Mouse (Mus musculus) hindbrain, embryonic 13.5 days (tissue): Measurements from ENCODE around the gene Scn4a. TPM values are rescaled to one million over a fixed set of nuclear protein-coding genes. Genes with fewer than 3 reads are reported as not detected.

Source experiments
- ATAC-seq: fragments of 200-750 bp; cut with Nextera tagmentation; 2 replicates; pipeline ENCODE4 v1.8.0; 2017; ENCODE audit warnings: moderate TSS enrichment; ENCODE audit not compliant: low FRiP score
- H3K27ac ChIP-seq: fragments of 300-500 bp; sonication (generic); 2 replicates; pipeline ENCODE4 v1.5.1; 2015; ENCODE audit warnings: inconsistent platforms, mild to moderate bottlenecking, moderate library complexity
- H3K27me3 ChIP-seq: fragments of 300-500 bp; sonication (generic); 2 replicates; pipeline ENCODE4 v1.6.1; 2015; ENCODE audit warnings: mild to moderate bottlenecking, inconsistent platforms
- H3K36me3 ChIP-seq: fragments of 300-500 bp; sonication (generic); 2 replicates; pipeline ENCODE4 v1.6.1; 2015; ENCODE audit warnings: mild to moderate bottlenecking, inconsistent platforms
- H3K4me1 ChIP-seq: fragments of 300-500 bp; sonication (generic); replicated peaks from 2 replicates; pipeline ENCODE4 v1.6.1; 2015; ENCODE audit warnings: inconsistent platforms
- H3K4me2 ChIP-seq: fragments of 300-500 bp; sonication (generic); 2 replicates; pipeline ENCODE4 v1.6.1; 2015; ENCODE audit warnings: inconsistent platforms, mild to moderate bottlenecking, moderate library complexity
- H3K4me3 ChIP-seq: fragments of 300-500 bp; sonication (generic); 2 replicates; pipeline ENCODE4 v1.5.1; 2015; ENCODE audit warnings: mild to moderate bottlenecking, inconsistent platforms
- H3K9ac ChIP-seq: fragments of 300-500 bp; sonication (generic); 2 replicates; pipeline ENCODE4 v1.6.1; 2015; ENCODE audit warnings: mild to moderate bottlenecking, inconsistent platforms
- H3K9me3 ChIP-seq: fragments of 300-500 bp; sonication (generic); 2 replicates; pipeline ENCODE4 v1.6.1; 2016; ENCODE audit warnings: inconsistent platforms
- WGBS: fragments of 180-500 bp; shearing (Covaris S2); methylation state at CpG from one replicate; pipeline ENCODE4 v1.1.7; 2015; 5-methylcytosine and 5-hydroxymethylcytosine counted together
- polyA plus RNA-seq: library from polyadenylated mRNA; unstranded; fragments of >200 nt; fragmentation: Nextera tagmentation; extraction: Ambion mirVana; gene quantifications from 2 replicates; pipeline ENCODE4 v1.2.1, GENCODE M21; 2015

Scn4a gene
- polyA plus RNA-seq, 1 experiment from 2014 or later = 0.03 TPM

- Histone ChIP-seq H3K9ac (peak within 1 kb of the TSS; percentile 49; the same call in 1 of the 2 replicates), H3K4me3 (peak within 1 kb of the TSS; percentile 24), H3K4me1 (peaks cover 23% of the 10 kb centered on the region), H3K27me3 (no peaks in the 10 kb centered on the region), H3K9me3 (no peaks in the 10 kb centered on the region), H3K27ac (no peak within 1 kb of the TSS), H3K36me3 (no peaks in the 10 kb centered on the region), H3K4me2 (peak within 1 kb of the TSS; percentile 48)
- WGBS = 9% methylated on average over 25 of the region's 25 CpGs
- peak; percentile 62 for ATAC-seq
Measured at GRCm38 (mm10) chr11:106276454-106276853, 76.6 kb downstream of the Scn4a start, which contains the start of gene Tcam1. Tcam1 (plus strand) TSS chr11:106276672.

- no peak overlapping the region for H3K4me2 ChIP-seq
- H3K27ac ChIP-seq = no peak overlapping the region
- no peaks in the 10 kb centered on the region for H3K9me3 ChIP-seq
- peaks cover 38% of the 10 kb centered on the region for H3K4me1 ChIP-seq
- no peak overlapping the region for H3K4me3 ChIP-seq
- H3K27me3 ChIP-seq = no peaks in the 10 kb centered on the region
- WGBS = 88% methylated on average over 7 of the region's 7 CpGs
- H3K9ac ChIP-seq = no peak overlapping the region
- H3K36me3 ChIP-seq = no peaks in the 10 kb centered on the region
- ATAC-seq = no peak
Measured at GRCm38 (mm10) chr11:106274971-106275411, 78.1 kb downstream of the Scn4a start.

GRCm38 (mm10) chr11:106274374-106274773 is 78.7 kb downstream of the Scn4a start:
- no peak overlapping the region for H3K9ac ChIP-seq
- no peak overlapping the region for H3K4me2 ChIP-seq
- WGBS = 81% methylated on average over 1 of the region's 1 CpGs
- H3K27ac ChIP-seq = no peak overlapping the region
- ATAC-seq = no peak
- peaks cover 41% of the 10 kb centered on the region for H3K4me1 ChIP-seq
- no peaks in the 10 kb centered on the region for H3K9me3 ChIP-seq
- H3K4me3 ChIP-seq = no peak overlapping the region
- no peaks in the 10 kb centered on the region for H3K27me3 ChIP-seq
- H3K36me3 ChIP-seq = no peaks in the 10 kb centered on the region

DNA sequence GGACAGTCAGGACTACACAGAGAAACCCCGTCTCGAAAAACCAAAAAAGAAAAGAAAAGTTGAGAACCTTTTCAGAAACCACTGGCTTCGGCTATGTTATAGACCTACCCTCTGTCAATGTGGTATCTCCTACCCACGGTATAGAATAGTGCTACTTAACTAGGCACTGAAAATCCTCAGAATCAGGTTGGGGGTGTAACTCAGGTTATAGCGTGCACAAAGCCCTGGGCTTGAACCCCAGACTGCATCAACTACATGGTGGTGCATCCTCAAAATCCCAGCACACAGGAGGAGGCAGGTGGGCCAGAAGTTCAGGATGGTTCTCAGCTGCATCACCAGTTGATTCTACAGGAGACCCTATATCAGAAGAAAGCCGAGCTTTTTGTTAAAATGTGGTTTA is 79.3 kb downstream of the Scn4a start:
- no peaks in the 10 kb centered on the region for H3K36me3 ChIP-seq
- peak overlapping the region; percentile 98; the same call in 1 of the 2 replicates for H3K4me3 ChIP-seq
- ATAC-seq = no peak
- H3K9me3 ChIP-seq = no peaks in the 10 kb centered on the region
- H3K27ac ChIP-seq = no peak overlapping the region
- H3K9ac ChIP-seq = no peak overlapping the region
- 94% methylated on average over 6 of the region's 6 CpGs for WGBS
- peak overlapping the region; percentile 83; the same call in 1 of the 2 replicates for H3K4me2 ChIP-seq
- H3K27me3 ChIP-seq = no peaks in the 10 kb centered on the region
- peaks cover 46% of the 10 kb centered on the region for H3K4me1 ChIP-seq

DNA sequence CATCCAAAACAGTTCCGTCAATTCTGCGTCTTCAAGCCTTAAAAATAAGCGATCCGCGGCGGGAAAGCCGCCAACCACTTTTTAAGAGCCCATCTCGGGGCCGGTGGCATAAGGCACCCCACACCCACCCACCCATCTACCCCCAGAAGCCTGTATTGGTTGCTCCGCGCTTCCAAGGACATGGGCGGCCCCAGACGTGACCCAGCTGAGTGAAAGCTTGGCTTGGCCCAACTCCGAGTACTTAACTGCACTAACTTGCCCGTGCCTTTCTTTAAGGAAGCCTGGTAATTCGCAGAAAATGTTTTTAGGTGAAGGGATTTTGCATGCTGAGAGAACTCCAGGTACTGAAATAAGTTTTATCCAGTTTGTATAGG is 79.8 kb downstream of the Scn4a start:
- Histone ChIP-seq H3K9me3 (no peaks in the 10 kb centered on the region), H3K4me3 (peak overlapping the region; percentile 98), H3K9ac (peak overlapping the region; percentile 97), H3K36me3 (no peaks in the 10 kb centered on the region), H3K4me1 (peaks cover 52% of the 10 kb centered on the region), H3K27ac (peak overlapping the region; percentile 93), H3K4me2 (peak overlapping the region; percentile 83), H3K27me3 (no peaks in the 10 kb centered on the region)
- 17% methylated on average over 16 of the region's 16 CpGs for WGBS
- peak; percentile 33 for ATAC-seq

DNA sequence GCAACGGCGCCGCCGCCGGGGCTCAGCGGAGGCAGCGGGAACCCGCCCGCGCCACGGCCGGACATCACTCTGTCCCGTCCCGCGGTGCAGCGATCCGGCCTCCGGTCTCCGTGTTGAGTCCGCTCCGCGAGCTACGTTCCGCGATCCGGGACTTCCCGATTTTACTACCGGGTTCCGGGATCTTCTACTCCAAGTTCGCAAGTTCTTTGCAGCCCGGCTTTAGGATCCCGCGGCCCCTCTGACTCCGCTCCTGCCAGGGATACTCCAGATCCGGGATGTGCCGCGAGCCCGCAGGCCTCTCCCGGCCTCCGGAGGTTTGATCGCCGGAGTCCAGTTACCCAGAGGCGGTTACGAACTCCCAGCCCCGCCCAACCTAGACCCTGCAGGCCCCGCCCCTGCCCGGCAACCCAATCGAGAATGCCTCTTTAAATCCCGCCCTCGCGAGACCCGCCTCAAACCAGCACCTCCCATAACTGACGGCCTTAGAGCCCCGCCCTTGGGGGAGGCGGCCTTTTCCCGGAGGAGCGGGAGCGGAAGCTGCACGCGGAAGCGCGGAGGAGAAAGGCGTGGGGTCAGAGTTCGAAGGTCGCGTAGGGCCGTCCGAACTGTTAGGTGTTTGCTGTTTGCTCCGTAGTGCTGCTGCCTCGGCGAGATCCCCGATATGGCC is 80.3 kb downstream of the Scn4a start, which contains the start of gene Smarcd2:
Gene Smarcd2, minus strand, starts transcription at position 329 of the 667 bp plus-strand sequence.
- Histone ChIP-seq H3K36me3 (no peaks in the 10 kb centered on the region), H3K9me3 (no peaks in the 10 kb centered on the region), H3K27ac (peak within 1 kb of the TSS; percentile 93), H3K27me3 (no peaks in the 10 kb centered on the region), H3K9ac (peak within 1 kb of the TSS; percentile 97), H3K4me2 (peak within 1 kb of the TSS; percentile 83), H3K4me3 (peak within 1 kb of the TSS; percentile 98), H3K4me1 (peaks cover 57% of the 10 kb centered on the region)
- peak; percentile 93 for ATAC-seq
- under 1% methylated on average over 71 of the region's 72 CpGs for WGBS

GRCm38 (mm10) chr11:106271794-106272643 is 81.1 kb downstream of the Scn4a start:
- Histone ChIP-seq H3K4me1 (peaks cover 64% of the 10 kb centered on the region), H3K9me3 (no peaks in the 10 kb centered on the region), H3K27me3 (no peaks in the 10 kb centered on the region), H3K27ac (peak overlapping the region; percentile 93), H3K4me3 (peak overlapping the region; percentile 98), H3K4me2 (peak overlapping the region; percentile 83), H3K36me3 (peaks cover 4% of the 10 kb centered on the region), H3K9ac (peak overlapping the region; percentile 97)
- peak; percentile 39 for ATAC-seq
- 3% methylated on average over 28 of the region's 41 CpGs for WGBS

DNA sequence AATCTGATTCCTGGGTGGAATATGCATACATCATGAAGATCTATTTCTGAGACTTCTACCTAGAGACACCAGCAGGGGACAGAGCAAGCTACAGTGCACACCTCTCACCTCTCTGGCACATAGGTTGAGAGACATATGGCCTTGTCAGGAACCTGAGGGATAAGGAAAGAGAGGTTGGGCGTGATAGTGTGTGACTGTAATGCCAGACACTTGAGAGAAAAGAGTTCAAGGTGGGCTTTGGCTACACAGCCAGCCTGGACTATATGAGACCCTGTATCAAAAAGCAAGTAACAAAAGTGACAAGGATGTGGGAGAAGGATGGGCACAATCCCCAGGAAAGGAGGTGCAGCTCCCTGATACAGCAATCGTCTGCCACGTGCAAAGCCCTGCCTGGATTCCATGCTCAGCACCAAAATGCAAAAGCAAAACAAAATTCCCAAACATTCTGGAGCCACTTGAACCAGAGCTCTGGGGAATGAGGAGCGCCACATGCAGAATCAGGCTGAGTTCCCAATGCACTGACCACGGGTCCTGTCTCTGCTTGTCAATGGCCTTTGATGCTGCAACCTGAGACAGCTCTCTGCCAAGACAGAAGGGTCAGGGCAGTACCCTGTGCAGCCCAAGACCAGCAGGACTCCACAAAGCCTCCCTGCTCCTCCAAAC is 81.8 kb downstream of the Scn4a start:
- peaks cover 11% of the 10 kb centered on the region for H3K36me3 ChIP-seq
- peak overlapping the region; percentile 93 for H3K27ac ChIP-seq
- no peaks in the 10 kb centered on the region for H3K9me3 ChIP-seq
- no peak for ATAC-seq
- WGBS = 46% methylated on average over 5 of the region's 5 CpGs
- H3K4me1 ChIP-seq = peaks cover 67% of the 10 kb centered on the region
- peak overlapping the region; percentile 97 for H3K9ac ChIP-seq
- peak overlapping the region; percentile 98 for H3K4me3 ChIP-seq
- peak overlapping the region; percentile 83 for H3K4me2 ChIP-seq
- H3K27me3 ChIP-seq = no peaks in the 10 kb centered on the region

GRCm38 (mm10) chr11:106269060-106269431 is 84.0 kb downstream of the Scn4a start:
- ATAC-seq = no peak
- peak overlapping the region; percentile 7 for H3K4me3 ChIP-seq
- H3K4me1 ChIP-seq = peaks cover 61% of the 10 kb centered on the region
- H3K9ac ChIP-seq = peak overlapping the region; percentile 65
- H3K27me3 ChIP-seq = no peaks in the 10 kb centered on the region
- WGBS = 30% methylated on average over 3 of the region's 3 CpGs
- peaks cover 33% of the 10 kb centered on the region for H3K36me3 ChIP-seq
- H3K4me2 ChIP-seq = peak overlapping the region; percentile 37
- no peaks in the 10 kb centered on the region for H3K9me3 ChIP-seq
- peak overlapping the region; percentile 90 for H3K27ac ChIP-seq

Other genes with a start within 250 kb of the Scn4a start
- not detected in 2 replicates for gene Gm10840, start 192.4 kb downstream of the Scn4a start, polyA plus RNA-seq
- 197 and 211 TPM in 2 replicates for gene Limd2, start 192.4 kb downstream of the Scn4a start, polyA plus RNA-seq
- 31.2 and 34.2 TPM in 2 replicates for gene Strada, start 151.1 kb downstream of the Scn4a start, polyA plus RNA-seq
- gene Ccdc47, start 136.9 kb downstream of the Scn4a start, polyA plus RNA-seq = 97.0 and 106 TPM in 2 replicates
- 92.0 and 96.2 TPM in 2 replicates for gene Ddx42, start 136.4 kb downstream of the Scn4a start, polyA plus RNA-seq
- 37.4 and 38.3 TPM in 2 replicates for gene Ftsj3, start 97.2 kb downstream of the Scn4a start, polyA plus RNA-seq
- gene Psmc5, start 97.1 kb downstream of the Scn4a start, polyA plus RNA-seq = 339 and 341 TPM in 2 replicates
- 14.3 and 16.0 TPM in 2 replicates for gene Smarcd2, start 80.3 kb downstream of the Scn4a start, polyA plus RNA-seq
- gene Tcam1, start 76.6 kb downstream of the Scn4a start, polyA plus RNA-seq = 0.12 and 0.21 TPM in 2 replicates
- gene Gh, start 51.4 kb downstream of the Scn4a start, polyA plus RNA-seq = not detected in 2 replicates
- 1.2 and 1.4 TPM in 2 replicates for gene Cd79b, start 38.5 kb downstream of the Scn4a start, polyA plus RNA-seq
- gene Prr29, start 12.2 kb upstream of the Scn4a start, polyA plus RNA-seq = not detected in 2 replicates
- gene Icam2, start 34.8 kb upstream of the Scn4a start, polyA plus RNA-seq = 12.8 and 13.8 TPM in 2 replicates
- gene Ern1, start 134.6 kb upstream of the Scn4a start, polyA plus RNA-seq = 5.9 and 6.1 TPM in 2 replicates